ENCODE assay signal across 16 mouse cellular contexts in the genomic region with DNA sequence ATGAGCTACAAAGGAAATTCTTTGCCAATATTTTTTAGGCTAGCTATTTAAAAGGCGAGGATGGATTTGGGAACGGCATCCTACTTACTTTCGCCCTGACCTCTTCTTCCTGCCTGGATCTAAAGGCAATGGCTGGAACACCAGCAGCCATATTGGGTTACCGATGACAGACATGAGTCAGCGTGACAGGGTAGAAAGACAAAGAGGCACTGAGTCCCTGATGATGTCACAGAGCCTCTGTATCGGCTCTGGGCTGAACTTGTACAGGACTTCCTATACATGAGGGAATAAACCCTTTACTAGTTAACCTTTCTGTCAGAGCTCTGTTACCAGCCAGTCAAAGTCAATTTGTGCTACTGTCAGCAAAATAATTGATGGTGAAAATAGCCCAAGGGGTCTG. TPM values are rescaled to one million over a fixed set of nuclear protein-coding genes. Genes with fewer than 3 reads are reported as not detected.
"Had no signal": no experiment of that assay in that cellular context is flagged by ENCODE, and none has a peak within 500 bp of the region (broad histone marks: within the 10 kb centered on the region; RNA-seq: fewer than 3 reads in every experiment).

No protein-coding gene starts in this region.

- H3K27ac ChIP-seq: kidney, postnatal 0 days; limb, embryonic 15.5 days; liver, embryonic 13.5 days; lung, embryonic 15.5 days; midbrain, embryonic 13.5 days; neural tube, embryonic 12.5 days had no signal

- H3K27me3 ChIP-seq: limb, embryonic 15.5 days; liver, embryonic 13.5 days; lung, embryonic 15.5 days; midbrain, embryonic 13.5 days; neural tube, embryonic 12.5 days had no signal

- H3K4me3 ChIP-seq: limb, embryonic 15.5 days; liver, embryonic 13.5 days; lung, embryonic 15.5 days; midbrain, embryonic 13.5 days; neural tube, embryonic 12.5 days had no signal

- H3K4me1 ChIP-seq: liver, embryonic 13.5 days; midbrain, embryonic 13.5 days; neural tube, embryonic 12.5 days had no signal

- H3K4me2 ChIP-seq: limb, embryonic 15.5 days; liver, embryonic 13.5 days; lung, embryonic 15.5 days; midbrain, embryonic 13.5 days; neural tube, embryonic 12.5 days had no signal

- DNase-seq: kidney, adult 9 months; kidney, postnatal 36 days; layer of hippocampus, adult 9-11 months; layer of hippocampus, postnatal 36 days; liver, embryonic 13.5 days; liver, postnatal 0 days; right cerebral cortex, postnatal 4 days; spleen, adult 18-20 months; thymus, adult 18-20 months; thymus, postnatal 14 days had no signal

- H3K9me3 ChIP-seq: limb, embryonic 15.5 days; liver, embryonic 13.5 days; lung, embryonic 15.5 days; midbrain, embryonic 13.5 days; neural tube, embryonic 12.5 days had no signal

- ATAC-seq: liver, postnatal 0 days; midbrain, embryonic 13.5 days had no signal

- H3K36me3 ChIP-seq: limb, embryonic 15.5 days; liver, embryonic 13.5 days; lung, embryonic 15.5 days; midbrain, embryonic 13.5 days; neural tube, embryonic 12.5 days had no signal

- H3K9ac ChIP-seq: limb, embryonic 15.5 days; liver, embryonic 13.5 days; liver, postnatal 0 days; lung, embryonic 15.5 days; midbrain, embryonic 13.5 days; neural tube, embryonic 12.5 days had no signal

RNA-seq across cellular contexts. Expression of gene Hmga2, which starts 50.7 kb away (rescaled TPM):
- polyA plus RNA-seq: urinary bladder, adult 2 months had no signal
